Mouse (Mus musculus) ES-E14 (cell line): ENCODE measurements around the gene Lcn6.

ENCODE experiments used
- CHD2 ChIP-seq: IDR thresholded peaks from 2 replicates; pipeline ENCODE4 v1.6.1; 2014; ENCODE audit warnings: mild to moderate bottlenecking, low read depth, low read length, inconsistent platforms
- HCFC1 ChIP-seq: IDR thresholded peaks from 2 replicates; pipeline ENCODE4 v1.6.1; 2012; ENCODE audit warnings: low read length, inconsistent platforms, borderline replicate concordance; ENCODE audit not compliant: insufficient read depth

- TF ChIP-seq HCFC1 (no peak), CHD2 (no peak)
These were observed 18.0 kb downstream of the Lcn6 start for GRCm38 (mm10) chr2:25694605-25695004.
